Mouse (Mus musculus): ENCODE results near the gene Lrp4. TPM values are rescaled to one million over a fixed set of nuclear protein-coding genes. Genes with fewer than 3 reads are reported as not detected.
"Not testable (repeated sequence)": the region's sequence is repeated elsewhere in the genome, so short reads cannot be mapped to it uniquely, and the experiment has no call there.

Gene Lrp4
- polyA plus RNA-seq, 1 experiment, result 4.5 TPM

GRCm38 (mm10) chr2:91480399-91480801 is 23.1 kb downstream of the Lrp4 start:
- WGBS, result 96% methylated on average over 9 of the region's 9 CpGs
- H3K4me3 ChIP-seq (replicated peaks; ENCODE audit: control insufficient read depth, low read depth, low read length), result no peak overlapping the region
- no peak for TF ChIP-seq CTCF (IDR thresholded peaks at IDR 0.05; ENCODE audit: control insufficient read depth, insufficient read depth, low read length)
- TF ChIP-seq POLR2A (IDR thresholded peaks at IDR 0.05; ENCODE audit: borderline replicate concordance, control insufficient read depth, low read depth, low read length), result no peak
- H3K27ac ChIP-seq (ENCODE audit: control insufficient read depth, insufficient read depth, low read depth, low read length, poor library complexity), result no peak overlapping the region
- peaks cover 3% of the 10 kb centered on the region; the same call in 1 of the 2 replicates for H3K4me1 ChIP-seq (ENCODE audit: control insufficient read depth, insufficient read depth, low read length)

GRCm38 (mm10) chr2:91480805-91481514 is 23.6 kb downstream of the Lrp4 start:
- WGBS, result 53% methylated on average over 6 of the region's 6 CpGs

GRCm38 (mm10) chr2:91484698-91485097 is 27.4 kb downstream of the Lrp4 start:
- Histone ChIP-seq H3K27ac (ENCODE audit: control insufficient read depth, insufficient read depth, low read depth, low read length, poor library complexity) (no peak overlapping the region), H3K4me3 (replicated peaks; ENCODE audit: control insufficient read depth, low read depth, low read length) (no peak overlapping the region), H3K4me1 (ENCODE audit: control insufficient read depth, insufficient read depth, low read length) (no peaks in the 10 kb centered on the region)
- WGBS, result 6% methylated on average over 4 of the region's 4 CpGs
- TF ChIP-seq POLR2A (IDR thresholded peaks at IDR 0.05; ENCODE audit: borderline replicate concordance, control insufficient read depth, low read depth, low read length) (no peak), CTCF (IDR thresholded peaks at IDR 0.05; ENCODE audit: control insufficient read depth, insufficient read depth, low read length) (no peak)

More at GRCm38 (mm10) chr2:91480805-91481514, 23.6 kb downstream of the Lrp4 start:
- Histone ChIP-seq H3K4me3 (replicated peaks; ENCODE audit: control insufficient read depth, low read depth, low read length) (no peak overlapping the region), H3K4me1 (ENCODE audit: control insufficient read depth, insufficient read depth, low read length) (no peaks in the 10 kb centered on the region), H3K27ac (ENCODE audit: control insufficient read depth, insufficient read depth, low read depth, low read length, poor library complexity) (no peak overlapping the region)
- TF ChIP-seq POLR2A (IDR thresholded peaks at IDR 0.05; ENCODE audit: borderline replicate concordance, control insufficient read depth, low read depth, low read length) (no peak), CTCF (IDR thresholded peaks at IDR 0.05; ENCODE audit: control insufficient read depth, insufficient read depth, low read length) (peak; percentile 21; the same call in 1 of the 2 replicates)

- H3K4me1 ChIP-seq (ENCODE audit: control insufficient read depth, insufficient read depth, low read length), result no peaks in the 10 kb centered on the region
- TF ChIP-seq POLR2A (IDR thresholded peaks at IDR 0.05; ENCODE audit: borderline replicate concordance, control insufficient read depth, low read depth, low read length) (no peak), CTCF (IDR thresholded peaks at IDR 0.05; ENCODE audit: control insufficient read depth, insufficient read depth, low read length) (no peak)
- no peak overlapping the region for H3K4me3 ChIP-seq (replicated peaks; ENCODE audit: control insufficient read depth, low read depth, low read length)
- no peak overlapping the region for H3K27ac ChIP-seq (ENCODE audit: control insufficient read depth, insufficient read depth, low read depth, low read length, poor library complexity)
- 52% methylated on average over 6 of the region's 6 CpGs for WGBS
Observed at GRCm38 (mm10) chr2:91485256-91485655, 27.9 kb downstream of the Lrp4 start.

GRCm38 (mm10) chr2:91487295-91487694 is 30.0 kb downstream of the Lrp4 start:
- H3K4me3 ChIP-seq (replicated peaks; ENCODE audit: control insufficient read depth, low read depth, low read length); H3K27ac ChIP-seq (ENCODE audit: control insufficient read depth, insufficient read depth, low read depth, low read length, poor library complexity); H3K4me1 ChIP-seq (ENCODE audit: control insufficient read depth, insufficient read depth, low read length): not testable (repeated sequence)
- WGBS, result 36% methylated on average over 3 of the region's 3 CpGs

- Histone ChIP-seq H3K4me1 (ENCODE audit: control insufficient read depth, insufficient read depth, low read length) (no peaks in the 10 kb centered on the region), H3K4me3 (replicated peaks; ENCODE audit: control insufficient read depth, low read depth, low read length) (no peak overlapping the region), H3K27ac (ENCODE audit: control insufficient read depth, insufficient read depth, low read depth, low read length, poor library complexity) (no peak overlapping the region)
- 89% methylated on average over 12 of the region's 12 CpGs for WGBS
- TF ChIP-seq POLR2A (IDR thresholded peaks at IDR 0.05; ENCODE audit: borderline replicate concordance, control insufficient read depth, low read depth, low read length), result no peak
- no peak for TF ChIP-seq CTCF (IDR thresholded peaks at IDR 0.05; ENCODE audit: control insufficient read depth, insufficient read depth, low read length)
Observed at GRCm38 (mm10) chr2:91492071-91492635, 34.8 kb downstream of the Lrp4 start.

GRCm38 (mm10) chr2:91493981-91494380 is 36.7 kb downstream of the Lrp4 start:
- no peaks in the 10 kb centered on the region; the same call in 1 of the 2 replicates for H3K4me1 ChIP-seq (ENCODE audit: control insufficient read depth, insufficient read depth, low read length)
- no peak overlapping the region for H3K27ac ChIP-seq (ENCODE audit: control insufficient read depth, insufficient read depth, low read depth, low read length, poor library complexity)
- no peak for TF ChIP-seq CTCF (IDR thresholded peaks at IDR 0.05; ENCODE audit: control insufficient read depth, insufficient read depth, low read length)
- no peak for TF ChIP-seq POLR2A (IDR thresholded peaks at IDR 0.05; ENCODE audit: borderline replicate concordance, control insufficient read depth, low read depth, low read length)
- 95% methylated on average over 9 of the region's 9 CpGs for WGBS
- H3K4me3 ChIP-seq (replicated peaks; ENCODE audit: control insufficient read depth, low read depth, low read length), result no peak overlapping the region

GRCm38 (mm10) chr2:91498093-91498719 is 40.9 kb downstream of the Lrp4 start:
- Histone ChIP-seq H3K4me1 (ENCODE audit: control insufficient read depth, insufficient read depth, low read length) (no peaks in the 10 kb centered on the region; the same call in 1 of the 2 replicates), H3K4me3 (replicated peaks; ENCODE audit: control insufficient read depth, low read depth, low read length) (peak overlapping the region; percentile 71), H3K27ac (ENCODE audit: control insufficient read depth, insufficient read depth, low read depth, low read length, poor library complexity) (peak overlapping the region; percentile 55)
- no peak for TF ChIP-seq CTCF (IDR thresholded peaks at IDR 0.05; ENCODE audit: control insufficient read depth, insufficient read depth, low read length)
- TF ChIP-seq POLR2A (IDR thresholded peaks at IDR 0.05; ENCODE audit: borderline replicate concordance, control insufficient read depth, low read depth, low read length), result no peak
- WGBS, result 21% methylated on average over 8 of the region's 8 CpGs
